Mouse (Mus musculus): ENCODE results near the gene Elf4. TPM values are rescaled to one million over a fixed set of nuclear protein-coding genes. Genes with fewer than 3 reads are reported as not detected.
A peak's percentile ranks its signal among the peaks of the same experiment; 100 is the strongest.

Elf4 gene
- 18.2 and 29.5 TPM in 2 replicates for total RNA-seq (2017)

GRCm38 (mm10) chrX:48462754-48463507, at the start of gene Elf4:
Gene Elf4, minus strand, starts transcription at chrX:48463132.
- peak; percentile 87 to 95 for ATAC-seq (replicated peaks in 1 of 2; ENCODE audit: insufficient read depth in 1 of 2, low FRiP score in 2 of 2, low TSS enrichment in 1 of 2, low read depth in 1 of 2, poor library complexity in 2 of 2, severe bottlenecking in 2 of 2)

- ATAC-seq (replicated peaks in 1 of 2; ENCODE audit: insufficient read depth in 1 of 2, low FRiP score in 2 of 2, low TSS enrichment in 1 of 2, low read depth in 1 of 2, poor library complexity in 2 of 2, severe bottlenecking in 2 of 2) = no peak
These were observed 30.8 kb upstream of the Elf4 start for GRCm38 (mm10) chrX:48493763-48494162.

GRCm38 (mm10) chrX:48481687-48482086, 18.8 kb upstream of the Elf4 start:
- ATAC-seq (replicated peaks in 1 of 2; ENCODE audit: insufficient read depth in 1 of 2, low FRiP score in 2 of 2, low TSS enrichment in 1 of 2, low read depth in 1 of 2, poor library complexity in 2 of 2, severe bottlenecking in 2 of 2) = no peak

- ATAC-seq (replicated peaks in 1 of 2; ENCODE audit: insufficient read depth in 1 of 2, low FRiP score in 2 of 2, low TSS enrichment in 1 of 2, low read depth in 1 of 2, poor library complexity in 2 of 2, severe bottlenecking in 2 of 2) = no peak
These were observed 18.2 kb upstream of the Elf4 start for GRCm38 (mm10) chrX:48481095-48481494.

GRCm38 (mm10) chrX:48467355-48467946, 4.5 kb upstream of the Elf4 start:
- ATAC-seq (replicated peaks in 1 of 2; ENCODE audit: insufficient read depth in 1 of 2, low FRiP score in 2 of 2, low TSS enrichment in 1 of 2, low read depth in 1 of 2, poor library complexity in 2 of 2, severe bottlenecking in 2 of 2) = no peak

- ATAC-seq (replicated peaks in 1 of 2; ENCODE audit: insufficient read depth in 1 of 2, low FRiP score in 2 of 2, low TSS enrichment in 1 of 2, low read depth in 1 of 2, poor library complexity in 2 of 2, severe bottlenecking in 2 of 2) = no peak
These were observed 3.2 kb upstream of the Elf4 start for GRCm38 (mm10) chrX:48466174-48466573.

- no peak for ATAC-seq (replicated peaks in 1 of 2; ENCODE audit: insufficient read depth in 1 of 2, low FRiP score in 2 of 2, low TSS enrichment in 1 of 2, low read depth in 1 of 2, poor library complexity in 2 of 2, severe bottlenecking in 2 of 2)
These were observed 1.5 kb upstream of the Elf4 start for GRCm38 (mm10) chrX:48464436-48464835.

- ATAC-seq (replicated peaks in 1 of 2; ENCODE audit: insufficient read depth in 1 of 2, low FRiP score in 2 of 2, low TSS enrichment in 1 of 2, low read depth in 1 of 2, poor library complexity in 2 of 2, severe bottlenecking in 2 of 2) = no peak
These were observed 704 bp upstream of the Elf4 start for GRCm38 (mm10) chrX:48463636-48464035.

GRCm38 (mm10) chrX:48462297-48462696, 635 bp downstream of the Elf4 start:
- ATAC-seq (replicated peaks in 1 of 2; ENCODE audit: insufficient read depth in 1 of 2, low FRiP score in 2 of 2, low TSS enrichment in 1 of 2, low read depth in 1 of 2, poor library complexity in 2 of 2, severe bottlenecking in 2 of 2) = 0 out of 4 replicates have a peak, but pooled peaks of 1 of the 2 experiments have one; percentile 15

- no peak for ATAC-seq (replicated peaks in 1 of 2; ENCODE audit: insufficient read depth in 1 of 2, low FRiP score in 2 of 2, low TSS enrichment in 1 of 2, low read depth in 1 of 2, poor library complexity in 2 of 2, severe bottlenecking in 2 of 2)
These were observed 1.9 kb downstream of the Elf4 start for GRCm38 (mm10) chrX:48461006-48461405.

GRCm38 (mm10) chrX:48460496-48460895, 2.4 kb downstream of the Elf4 start:
- no peak for ATAC-seq (replicated peaks in 1 of 2; ENCODE audit: insufficient read depth in 1 of 2, low FRiP score in 2 of 2, low TSS enrichment in 1 of 2, low read depth in 1 of 2, poor library complexity in 2 of 2, severe bottlenecking in 2 of 2)

- no peak for ATAC-seq (replicated peaks in 1 of 2; ENCODE audit: insufficient read depth in 1 of 2, low FRiP score in 2 of 2, low TSS enrichment in 1 of 2, low read depth in 1 of 2, poor library complexity in 2 of 2, severe bottlenecking in 2 of 2)
These were observed 6.0 kb downstream of the Elf4 start for GRCm38 (mm10) chrX:48456956-48457355.

GRCm38 (mm10) chrX:48455018-48455417, 7.9 kb downstream of the Elf4 start:
- no peak for ATAC-seq (replicated peaks in 1 of 2; ENCODE audit: insufficient read depth in 1 of 2, low FRiP score in 2 of 2, low TSS enrichment in 1 of 2, low read depth in 1 of 2, poor library complexity in 2 of 2, severe bottlenecking in 2 of 2)

GRCm38 (mm10) chrX:48454495-48454878, 8.4 kb downstream of the Elf4 start:
- ATAC-seq (replicated peaks in 1 of 2; ENCODE audit: insufficient read depth in 1 of 2, low FRiP score in 2 of 2, low TSS enrichment in 1 of 2, low read depth in 1 of 2, poor library complexity in 2 of 2, severe bottlenecking in 2 of 2) = no peak

GRCm38 (mm10) chrX:48453736-48454494, 9.0 kb downstream of the Elf4 start:
- peak; percentile 88 to 96 for ATAC-seq (replicated peaks in 1 of 2; ENCODE audit: insufficient read depth in 1 of 2, low FRiP score in 2 of 2, low TSS enrichment in 1 of 2, low read depth in 1 of 2, poor library complexity in 2 of 2, severe bottlenecking in 2 of 2)

- peak in 1 of 2 experiments; percentile 12; a peak in 1 of 4 replicates for ATAC-seq (replicated peaks in 1 of 2; ENCODE audit: insufficient read depth in 1 of 2, low FRiP score in 2 of 2, low TSS enrichment in 1 of 2, low read depth in 1 of 2, poor library complexity in 2 of 2, severe bottlenecking in 2 of 2)
These were observed 9.8 kb downstream of the Elf4 start for GRCm38 (mm10) chrX:48452931-48453673.

GRCm38 (mm10) chrX:48452231-48452890, 10.6 kb downstream of the Elf4 start:
- ATAC-seq (replicated peaks in 1 of 2; ENCODE audit: insufficient read depth in 1 of 2, low FRiP score in 2 of 2, low TSS enrichment in 1 of 2, low read depth in 1 of 2, poor library complexity in 2 of 2, severe bottlenecking in 2 of 2) = no peak; a peak in 1 of 4 replicates

All from hematopoietic stem cell, adult 5-6 weeks (primary cell).